Mouse (Mus musculus) embryo, embryonic 10 days (tissue): ENCODE measurements around the gene Slc22a7.
A peak's percentile ranks its signal among the peaks of the same experiment; 100 is the strongest.

Source experiments
- DNase-seq: peaks from one replicate; pipeline ENCODE4 v3.0.0-alpha.2; 2015; ENCODE audit warnings: low spot score

Slc22a7 gene

GRCm38 (mm10) chr17:46436672-46437366, 1.4 kb downstream of the Slc22a7 start:
- DNase-seq: peak; percentile 74

GRCm38 (mm10) chr17:46433627-46434026, 4.6 kb downstream of the Slc22a7 start:
- DNase-seq: peak; percentile 80

GRCm38 (mm10) chr17:46428761-46429414, 9.4 kb downstream of the Slc22a7 start, which contains the start of gene Crip3:
Gene Crip3, plus strand, starts transcription at chr17:46428926.
- DNase-seq: no peak

GRCm38 (mm10) chr17:46426496-46426895, 11.8 kb downstream of the Slc22a7 start:
- no peak for DNase-seq

GRCm38 (mm10) chr17:46419717-46420116, 18.5 kb downstream of the Slc22a7 start:
- DNase-seq: no peak

GRCm38 (mm10) chr17:46418628-46419027, 19.6 kb downstream of the Slc22a7 start:
- DNase-seq: no peak

- DNase-seq: peak; percentile 26
These were observed 29.8 kb downstream of the Slc22a7 start for GRCm38 (mm10) chr17:46408478-46408877.

- no peak for DNase-seq
These were observed 43.6 kb downstream of the Slc22a7 start for GRCm38 (mm10) chr17:46394631-46395030.

GRCm38 (mm10) chr17:46393012-46393411, 45.2 kb downstream of the Slc22a7 start:
- peak; percentile 71 for DNase-seq

- no peak for DNase-seq
These were observed 50.1 kb downstream of the Slc22a7 start for GRCm38 (mm10) chr17:46388200-46388599.

- DNase-seq: peak; percentile 33
These were observed 54.0 kb downstream of the Slc22a7 start for GRCm38 (mm10) chr17:46384061-46384801.

GRCm38 (mm10) chr17:46383294-46384060, 54.8 kb downstream of the Slc22a7 start, which contains the start of gene Zfp318:
Gene Zfp318, plus strand, starts transcription at chr17:46383731.
- DNase-seq: peak; percentile 94
